Mouse (Mus musculus): ENCODE data around the gene Krtap5-4. TPM values are rescaled to one million over a fixed set of nuclear protein-coding genes. Genes with fewer than 3 reads are reported as not detected.
"Not testable (repeated sequence)": the region's sequence is repeated elsewhere in the genome, so short reads cannot be mapped to it uniquely, and the experiment has no call there.

Krtap5-4 gene
- total RNA-seq, 2 experiments from 2014 or later, result not detected

DNA sequence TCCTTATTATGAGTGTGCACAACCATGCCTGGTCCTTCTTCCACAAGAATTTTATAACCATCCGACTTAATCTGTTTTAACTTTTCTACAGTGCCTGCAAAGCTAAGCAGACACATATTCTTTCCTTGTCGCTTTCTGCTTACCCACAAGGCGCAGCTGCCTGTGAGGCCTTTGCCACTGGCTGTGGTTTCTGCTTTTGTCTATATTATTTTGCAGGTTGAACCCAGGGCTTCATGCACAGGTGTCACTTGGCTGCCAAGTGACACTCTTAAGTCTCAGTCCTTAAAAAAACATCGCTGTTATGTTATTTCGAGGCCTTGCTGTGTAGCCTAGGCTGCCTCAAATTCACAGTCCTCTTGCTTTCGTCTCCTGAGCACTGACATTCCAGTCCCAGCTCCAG, 19.3 kb downstream of the Krtap5-4 start:
- no peak for DNase-seq

DNA sequence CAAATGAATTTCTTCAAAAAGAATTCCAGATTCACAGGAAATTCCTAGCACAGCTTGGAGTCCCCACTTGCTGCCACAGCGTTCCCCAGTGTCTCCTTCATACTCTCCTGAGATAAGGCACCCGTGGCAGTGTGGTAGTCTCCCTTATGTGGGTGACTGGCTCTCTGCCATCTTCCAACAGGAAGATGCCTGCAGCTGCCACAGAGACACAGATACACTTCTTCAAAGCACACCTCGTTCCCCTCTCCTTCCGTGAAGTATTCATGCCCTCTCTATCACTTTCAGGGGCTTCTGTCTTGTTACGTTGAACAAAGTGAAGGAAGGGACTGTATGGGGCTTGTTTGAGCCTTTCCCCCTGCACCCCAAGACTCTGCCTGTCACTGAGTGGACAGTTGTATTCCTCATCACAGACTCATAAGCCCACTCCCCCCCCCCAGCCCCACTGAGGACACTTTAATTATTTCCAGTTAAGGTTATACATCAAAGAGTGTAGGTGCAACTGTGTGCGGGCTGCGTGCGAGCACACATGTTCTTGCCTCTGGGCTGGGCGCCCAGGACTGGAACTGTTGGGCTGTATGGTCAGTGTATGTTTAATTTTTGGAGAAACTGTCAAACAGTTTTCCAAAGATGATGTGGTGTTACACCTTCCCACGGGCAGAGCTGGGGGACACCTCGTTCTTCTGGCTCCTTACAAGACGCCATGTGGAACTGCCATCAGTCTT, 20.2 kb downstream of the Krtap5-4 start:
- DNase-seq, result no peak

GRCm38 (mm10) chr7:142326714-142327445, 23.5 kb downstream of the Krtap5-4 start:
- no peak for DNase-seq

DNA sequence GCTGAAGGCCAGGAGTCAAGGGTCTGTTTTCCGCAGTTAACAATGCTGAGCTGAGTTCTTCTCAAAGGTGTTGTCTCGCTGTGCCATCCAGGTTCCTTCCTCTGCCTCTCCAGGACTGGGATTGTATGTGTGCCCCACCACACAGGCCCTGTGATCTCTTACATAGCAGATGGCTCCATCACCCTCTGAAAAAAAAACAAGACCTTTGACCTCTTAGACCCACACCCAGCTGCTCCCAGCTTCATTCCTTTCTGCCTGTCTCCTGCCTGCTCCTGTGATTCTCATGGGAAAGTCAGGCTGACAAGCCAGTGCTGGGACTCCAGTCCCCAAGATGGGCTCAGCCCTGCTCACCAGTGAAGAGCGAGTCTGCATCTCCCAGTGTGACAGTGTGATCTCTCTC, 25.2 kb downstream of the Krtap5-4 start:
- DNase-seq, result no peak

DNA sequence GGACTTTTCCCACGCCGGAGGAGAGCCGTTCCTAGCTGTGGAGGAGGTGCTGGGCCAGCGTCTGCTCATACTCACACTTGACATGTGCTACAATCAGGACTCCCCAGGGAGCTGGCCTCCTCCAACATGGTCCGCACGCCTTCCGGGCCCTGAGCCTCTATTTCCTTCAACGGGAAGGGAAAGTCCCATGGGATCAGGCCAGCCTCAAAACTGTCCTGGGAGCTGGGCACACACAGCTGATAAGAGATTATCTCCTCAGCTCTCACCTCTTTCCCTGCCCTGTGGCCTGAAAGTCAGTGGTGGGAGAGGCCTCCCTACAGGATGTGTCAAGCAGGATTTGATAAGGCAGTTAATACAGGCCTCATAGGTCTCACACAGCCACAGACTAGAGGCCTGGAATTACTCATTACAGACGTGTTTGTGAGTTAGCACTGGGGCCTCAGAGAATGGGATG, 26.9 kb downstream of the Krtap5-4 start:
- peak; percentile 86 for DNase-seq

GRCm38 (mm10) chr7:142331281-142331680, 27.9 kb downstream of the Krtap5-4 start:
- no peak for DNase-seq

DNA sequence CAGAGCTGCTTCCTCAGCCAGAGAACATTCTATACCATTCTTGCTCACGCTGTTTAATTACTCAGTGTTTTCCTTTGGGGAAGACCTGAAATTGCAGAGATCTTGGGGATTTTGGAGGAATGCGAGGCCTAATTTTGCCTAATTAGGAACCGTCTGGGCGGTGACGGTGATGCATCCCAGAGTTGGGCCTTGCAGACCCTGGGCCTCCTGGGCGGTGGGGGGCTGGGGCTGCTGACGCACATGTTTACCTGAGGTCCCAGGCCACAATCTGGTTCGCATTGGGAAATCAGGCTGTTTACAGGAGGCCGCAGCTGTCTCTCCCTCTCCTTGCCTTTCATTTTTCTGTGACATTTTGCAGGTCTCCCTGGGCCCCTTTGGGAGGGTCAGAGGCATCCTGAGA, 29.4 kb downstream of the Krtap5-4 start:
- DNase-seq, result not testable (repeated sequence)

GRCm38 (mm10) chr7:142334246-142334645, 30.9 kb downstream of the Krtap5-4 start:
- DNase-seq, result peak; percentile 94

DNA sequence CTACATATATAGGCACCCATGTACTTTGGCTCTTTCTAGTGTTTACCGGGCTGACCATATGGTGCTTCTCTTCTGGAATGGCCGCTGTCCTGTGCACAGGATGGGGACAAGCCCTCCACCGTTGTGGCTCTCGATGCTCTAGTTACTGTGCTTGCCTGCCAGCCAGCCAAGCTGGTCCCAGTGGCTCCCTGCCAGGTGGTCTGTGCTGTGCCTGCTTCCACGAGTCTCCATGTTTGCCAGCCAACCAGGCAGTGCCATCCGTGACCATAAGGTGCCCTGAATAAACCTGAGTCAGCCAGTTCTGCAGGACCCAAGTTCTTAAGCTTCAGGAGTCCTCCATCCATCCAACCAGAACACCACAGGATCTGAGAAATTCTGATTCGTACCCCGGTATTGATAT, 31.8 kb downstream of the Krtap5-4 start:
- DNase-seq, result no peak

GRCm38 (mm10) chr7:142340269-142340970, 37.1 kb downstream of the Krtap5-4 start:
- DNase-seq, result no peak

DNA sequence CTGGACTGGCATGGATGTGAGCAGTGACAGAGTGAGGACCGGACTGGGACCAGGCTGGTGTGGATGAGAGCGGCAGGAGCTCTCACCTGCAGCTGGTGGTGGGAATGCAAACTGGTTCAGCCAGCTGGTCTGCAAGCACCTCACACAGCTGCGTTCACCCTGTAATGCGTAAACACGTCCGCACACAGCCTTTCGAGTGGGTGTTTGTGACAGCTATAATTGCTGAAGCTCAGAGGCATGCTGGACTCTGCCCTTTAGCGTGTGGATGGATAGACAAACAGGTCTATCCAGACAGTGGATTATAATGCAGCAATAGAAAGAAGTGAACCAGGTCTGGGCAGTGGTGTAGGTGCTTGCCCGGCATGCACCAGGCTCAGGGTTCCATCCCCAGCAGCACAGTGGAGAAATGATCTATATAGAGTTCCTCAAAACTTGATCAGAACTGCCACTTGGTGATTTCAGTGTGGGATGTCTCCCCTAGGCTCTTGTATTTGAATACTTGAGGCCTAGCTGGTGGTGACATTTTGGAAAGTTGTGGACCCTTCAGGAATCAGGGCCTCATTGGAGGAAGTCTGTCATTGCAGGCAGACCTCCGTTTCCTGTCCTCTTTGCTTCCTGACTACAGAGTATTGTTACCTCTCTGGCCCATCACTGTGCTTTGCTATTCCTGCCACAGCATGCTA, 38.4 kb downstream of the Krtap5-4 start:
- DNase-seq, result no peak

DNA sequence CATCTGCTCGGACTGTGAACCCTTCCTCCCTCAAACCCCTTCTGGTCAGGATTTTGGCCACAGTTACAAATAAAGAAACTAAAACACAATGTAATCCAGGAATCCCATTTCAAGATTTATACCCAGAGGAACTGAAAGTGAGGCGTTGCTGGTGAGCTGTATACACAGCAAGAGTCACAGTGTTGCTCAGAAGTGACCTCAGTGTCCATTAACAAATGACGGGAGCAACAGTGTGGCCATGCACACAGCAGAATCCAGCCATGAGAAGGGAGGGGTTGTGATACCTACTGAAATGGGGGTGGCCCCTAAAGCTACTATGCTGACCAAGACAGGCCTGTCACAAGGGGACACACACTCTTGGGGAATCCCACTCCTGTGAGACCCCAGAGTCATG, 38.9 kb downstream of the Krtap5-4 start:
- DNase-seq, result no peak

GRCm38 (mm10) chr7:142347542-142347941, 44.2 kb downstream of the Krtap5-4 start:
- no peak for DNase-seq

- no peak for DNase-seq
These were observed 46.1 kb downstream of the Krtap5-4 start for GRCm38 (mm10) chr7:142349308-142349961.

GRCm38 (mm10) chr7:142351569-142351968, 48.2 kb downstream of the Krtap5-4 start:
- no peak for DNase-seq

- no peak for DNase-seq
These were observed 50.5 kb downstream of the Krtap5-4 start for GRCm38 (mm10) chr7:142353854-142354253.

Other genes starting within 250 kb of the Krtap5-4 start
- gene Mob2, start 242.5 kb upstream of the Krtap5-4 start, total RNA-seq (2021), result 10 to 100 TPM; 33.4 to 33.6 TPM
- gene Dusp8, start 207.7 kb upstream of the Krtap5-4 start, total RNA-seq (2021), result 10 to 100 TPM; 37.7 to 43.0 TPM
- gene Gm45618, start 182.8 kb upstream of the Krtap5-4 start, total RNA-seq (2021), result not detected
- gene Gm39115, start 167.5 kb upstream of the Krtap5-4 start, total RNA-seq (2021), result not detected
- gene Gm45337, start 158.9 kb upstream of the Krtap5-4 start, total RNA-seq (2021), result not detected
- gene Gm29735, start 146.4 kb upstream of the Krtap5-4 start, total RNA-seq (2021), result not detected
- not detected for gene Gm4553, start 137.8 kb upstream of the Krtap5-4 start, total RNA-seq (2021)
- gene Krtap5-2, start 127.5 kb upstream of the Krtap5-4 start, total RNA-seq (2021), result not detected
- not detected for gene Gm10153, start 113.2 kb upstream of the Krtap5-4 start, total RNA-seq (2021)
- gene Krtap5-3, start 102.2 kb upstream of the Krtap5-4 start, total RNA-seq (2021), result not detected
- not detected for gene Gm7579, start 91.7 kb upstream of the Krtap5-4 start, total RNA-seq (2021)
- gene Krtap5-5, start 73.6 kb upstream of the Krtap5-4 start, total RNA-seq (2021), result not detected
- gene Gm40460, start 62.5 kb upstream of the Krtap5-4 start, total RNA-seq (2021), result not detected
- gene Gm2431, start 45.2 kb upstream of the Krtap5-4 start, total RNA-seq (2021), result not detected
- gene Gm4559, start 29.2 kb upstream of the Krtap5-4 start, total RNA-seq (2021), result not detected
- gene Krtap5-1, start 6.4 kb upstream of the Krtap5-4 start, total RNA-seq (2021), result not detected
- gene Ifitm10, start 70.2 kb downstream of the Krtap5-4 start, total RNA-seq (2021), result 1 to 10 TPM; 2.0 TPM
- 1 to 10 TPM in 1 of 2 experiments, under 1 TPM in 1; 0.43 to 1.7 TPM for gene Gm49369, start 79.1 kb downstream of the Krtap5-4 start, total RNA-seq (2021)
- 100 to 1,000 TPM; 344 to 370 TPM for gene Ctsd, start 84.5 kb downstream of the Krtap5-4 start, total RNA-seq (2021)
- not detected for gene Syt8, start 131.3 kb downstream of the Krtap5-4 start, total RNA-seq (2021)
- 10 to 100 TPM in 1 of 2 experiments, 1 to 10 TPM in 1; 6.6 to 16.4 TPM for gene Tnni2, start 138.3 kb downstream of the Krtap5-4 start, total RNA-seq (2021)
- gene Lsp1, start 157.3 kb downstream of the Krtap5-4 start, total RNA-seq (2021), result 100 to 1,000 TPM in 1 of 2 experiments, 10 to 100 TPM in 1; 93.3 to 108 TPM
- 10 to 100 TPM in 1 of 2 experiments, under 1 TPM in 1; 0.98 to 10.9 TPM for gene Tnnt3, start 195.3 kb downstream of the Krtap5-4 start, total RNA-seq (2021)
- 1 to 10 TPM; 3.7 to 6.4 TPM for gene Mrpl23, start 229.1 kb downstream of the Krtap5-4 start, total RNA-seq (2021)